Mouse (Mus musculus) midbrain, embryonic 14.5 days (tissue): ENCODE measurements around the gene Aarsd1. TPM values are rescaled to one million over a fixed set of nuclear protein-coding genes. Genes with fewer than 3 reads are reported as not detected.

Source experiments
- microRNA-seq: library from miRNA; unstranded; fragments of <30 nt; microRNA quantifications from one replicate; pipeline ENCODE4, GENCODE M21; 2016
- polyA plus RNA-seq: library from polyadenylated mRNA; unstranded; fragments of >200 nt; fragmentation: Nextera tagmentation; extraction: Ambion mirVana; gene quantifications from 2 replicates; pipeline ENCODE4 v1.2.1, GENCODE M21; 2014

Gene Aarsd1
- polyA plus RNA-seq, 1 experiment from 2014 or later, result 90.7 TPM

Small RNA genes within 50 kb of the gene (microRNA-seq; reads per million reads assigned to microRNA genes)
- not detected for gene Mir6929

Other genes with a start within 250 kb of the Aarsd1 start
- 2.3 and 2.8 TPM in 2 replicates for gene Cntnap1, start 247.1 kb downstream of the Aarsd1 start, polyA plus RNA-seq
- gene Plekhh3, start 246.3 kb downstream of the Aarsd1 start, polyA plus RNA-seq, result 8.2 and 8.4 TPM in 2 replicates
- gene Ccr10, start 242.2 kb downstream of the Aarsd1 start, polyA plus RNA-seq, result 0.16 TPM in 1 of 2 replicates, not detected in the other
- gene Ezh1, start 191.2 kb downstream of the Aarsd1 start, polyA plus RNA-seq, result 25.1 and 25.6 TPM in 2 replicates
- 59.7 and 84.0 TPM in 2 replicates for gene Ramp2, start 171.6 kb downstream of the Aarsd1 start, polyA plus RNA-seq
- 111 and 134 TPM in 2 replicates for gene Vps25, start 163.9 kb downstream of the Aarsd1 start, polyA plus RNA-seq
- 4.3 and 5.3 TPM in 2 replicates for gene Wnk4, start 157.0 kb downstream of the Aarsd1 start, polyA plus RNA-seq
- gene Cntd1, start 138.6 kb downstream of the Aarsd1 start, polyA plus RNA-seq, result 0.38 and 0.55 TPM in 2 replicates
- gene Coa3, start 138.5 kb downstream of the Aarsd1 start, polyA plus RNA-seq, result 221 and 243 TPM in 2 replicates
- gene Becn1, start 115.3 kb downstream of the Aarsd1 start, polyA plus RNA-seq, result 148 and 193 TPM in 2 replicates
- gene Psme3, start 101.4 kb downstream of the Aarsd1 start, polyA plus RNA-seq, result 101 and 103 TPM in 2 replicates
- 1.3 and 1.7 TPM in 2 replicates for gene Aoc2, start 92.6 kb downstream of the Aarsd1 start, polyA plus RNA-seq
- gene Aoc3, start 87.0 kb downstream of the Aarsd1 start, polyA plus RNA-seq, result 0.04 TPM in 1 of 2 replicates, not detected in the other
- gene G6pc, start 50.1 kb downstream of the Aarsd1 start, polyA plus RNA-seq, result not detected in 2 replicates
- gene Gm27029, start 7.2 kb upstream of the Aarsd1 start, polyA plus RNA-seq, result 7.5 and 7.6 TPM in 2 replicates
- 21.1 and 23.1 TPM in 2 replicates for gene Rundc1, start 7.5 kb upstream of the Aarsd1 start, polyA plus RNA-seq
- 1.1 TPM in 2 replicates for gene Ptges3l, start 7.7 kb upstream of the Aarsd1 start, polyA plus RNA-seq
- gene Rpl27, start 24.7 kb upstream of the Aarsd1 start, polyA plus RNA-seq, result 301 and 329 TPM in 2 replicates
- gene Ifi35, start 30.8 kb upstream of the Aarsd1 start, polyA plus RNA-seq, result 1.5 and 5.9 TPM in 2 replicates
- 58.6 and 72.6 TPM in 2 replicates for gene Rnd2, start 47.4 kb upstream of the Aarsd1 start, polyA plus RNA-seq
- gene Vat1, start 48.6 kb upstream of the Aarsd1 start, polyA plus RNA-seq, result 99.9 and 129 TPM in 2 replicates
- 1.6 and 4.1 TPM in 2 replicates for gene Brca1, start 134.3 kb upstream of the Aarsd1 start, polyA plus RNA-seq
- 69.2 and 101 TPM in 2 replicates for gene Nbr1, start 134.5 kb upstream of the Aarsd1 start, polyA plus RNA-seq
- gene Tmem106a, start 164.6 kb upstream of the Aarsd1 start, polyA plus RNA-seq, result 1.2 and 3.5 TPM in 2 replicates
- not detected in 2 replicates for gene Gm11634, start 181.6 kb upstream of the Aarsd1 start, polyA plus RNA-seq
- 13.2 and 14.0 TPM in 2 replicates for gene Rdm1, start 209.6 kb upstream of the Aarsd1 start, polyA plus RNA-seq
- 3.9 and 4.5 TPM in 2 replicates for gene Arl4d, start 247.9 kb upstream of the Aarsd1 start, polyA plus RNA-seq